Mouse (Mus musculus): ENCODE results near the gene Gm1979. TPM values are rescaled to one million over a fixed set of nuclear protein-coding genes. Genes with fewer than 3 reads are reported as not detected.
"Not testable (repeated sequence)": the region's sequence is repeated elsewhere in the genome, so short reads cannot be mapped to it uniquely, and the experiment has no call there.

Gene Gm1979
- polyA plus RNA-seq (2012; rRNA removed), result not detected in 2 replicates

GRCm38 (mm10) chr5:26004698-26005097, at the start of gene Gm1979:
Gm1979 (minus strand) TSS chr5:26004798.
- WGBS, result 91% methylated on average over 1 of the region's 2 CpGs
- not testable (repeated sequence) for H3K4me1 ChIP-seq (ENCODE audit: control insufficient read depth, insufficient read depth, low read length); H3K4me3 ChIP-seq (replicated peaks; ENCODE audit: extremely low read depth, low read depth, low read length); DNase-seq

- not testable (repeated sequence) for H3K4me1 ChIP-seq (ENCODE audit: control insufficient read depth, insufficient read depth, low read length); H3K4me3 ChIP-seq (replicated peaks; ENCODE audit: extremely low read depth, low read depth, low read length)
- WGBS, result 65% methylated on average over 2 of the region's 2 CpGs
Measured at GRCm38 (mm10) chr5:26039458-26039857, 34.9 kb upstream of the Gm1979 start, which contains the start of gene Speer4a. Speer4a (minus strand) TSS chr5:26039558.

DNA sequence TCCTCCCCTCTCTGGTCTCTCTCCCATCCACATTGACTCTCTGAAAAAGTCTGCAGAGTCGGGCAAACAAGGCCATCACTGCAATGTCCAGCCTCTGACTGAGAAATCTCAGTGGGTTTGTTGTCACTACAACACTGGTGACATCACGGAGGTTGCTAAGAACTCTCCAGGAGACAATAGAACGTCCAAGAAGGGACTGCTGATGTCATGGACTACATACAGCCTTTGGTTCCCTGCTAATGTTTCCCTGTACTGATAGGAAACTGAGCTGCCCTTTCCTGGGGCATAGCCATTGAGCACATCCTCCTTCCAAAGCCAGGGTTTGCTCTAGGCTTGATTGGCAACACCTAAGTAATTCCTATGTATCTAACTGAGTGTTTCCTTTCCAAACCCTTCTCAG, 18.2 kb upstream of the Gm1979 start, which contains the start of gene Gm5862:
TSS of gene Gm5862 (minus strand) at position 101 of the 400 bp plus-strand sequence.
- not testable (repeated sequence) for H3K4me1 ChIP-seq (ENCODE audit: control insufficient read depth, insufficient read depth, low read length); H3K4me3 ChIP-seq (replicated peaks; ENCODE audit: extremely low read depth, low read depth, low read length); DNase-seq
- WGBS, result no CpG with 5 or more reads among the region's 3 CpGs

More at GRCm38 (mm10) chr5:26039458-26039857, 34.9 kb upstream of the Gm1979 start, which contains the start of gene Speer4a:
- DNase-seq, result not testable (repeated sequence)

DNA sequence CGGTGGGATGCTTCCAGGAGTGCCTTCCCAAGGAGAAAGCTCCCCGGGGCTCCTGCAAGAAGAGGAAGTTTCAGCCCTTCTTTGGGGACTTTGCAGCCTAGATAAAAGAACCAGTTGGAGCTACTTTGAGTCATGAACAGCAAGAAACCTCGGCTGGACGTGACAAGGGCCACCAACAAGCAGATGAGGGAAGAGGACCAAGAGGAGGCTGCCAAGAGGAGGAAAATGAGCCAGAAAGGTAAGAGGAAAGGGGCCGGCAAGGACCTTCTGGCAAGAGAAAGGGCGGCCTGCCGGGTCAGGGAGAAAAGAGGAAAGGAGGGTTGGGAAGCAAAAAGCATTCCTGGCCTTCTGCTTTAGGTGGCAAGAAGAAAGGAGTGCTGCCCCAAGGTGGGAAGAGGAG, 3.1 kb upstream of the Gm1979 start:
- not testable (repeated sequence) for H3K4me1 ChIP-seq (ENCODE audit: control insufficient read depth, insufficient read depth, low read length)
- WGBS, result 49% methylated on average over 7 of the region's 7 CpGs

DNA sequence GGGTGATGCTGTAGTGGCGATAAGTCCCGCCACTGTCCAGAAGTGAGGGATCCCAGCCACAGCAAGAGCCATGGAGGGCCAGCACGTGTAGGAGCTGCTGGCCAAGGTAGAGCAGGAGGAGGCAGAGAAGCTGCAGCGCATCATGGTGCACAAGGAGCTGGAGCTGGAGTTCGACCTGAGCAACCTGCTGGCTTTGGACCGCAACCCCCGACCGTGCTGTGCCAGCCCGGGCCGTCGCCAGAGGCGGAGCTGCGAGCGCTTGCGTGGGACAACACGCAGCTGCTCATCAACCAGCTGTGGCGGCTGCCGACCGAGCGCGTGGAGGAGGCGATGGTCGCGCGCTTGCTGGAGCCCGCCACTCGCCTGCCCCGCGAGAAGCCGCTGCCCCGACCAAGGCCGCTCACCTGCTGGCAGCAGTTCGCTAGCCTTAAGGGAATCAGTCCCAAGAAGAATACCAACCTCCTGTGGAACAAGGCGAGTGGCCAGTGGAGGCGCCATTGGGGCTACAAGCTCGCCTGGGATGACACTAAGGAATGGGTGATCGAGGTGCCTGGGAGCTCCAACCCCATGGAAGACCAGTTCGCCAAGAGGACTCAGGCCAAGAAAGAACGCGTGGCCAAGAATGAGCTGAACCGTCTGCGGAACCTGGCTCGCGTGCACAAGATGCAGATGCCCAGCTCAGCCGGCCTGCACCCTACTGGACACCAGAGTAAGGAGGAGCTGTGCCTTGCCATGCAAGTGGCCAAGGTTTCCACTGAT, 2.5 kb upstream of the Gm1979 start:
- DNase-seq; H3K4me3 ChIP-seq (replicated peaks; ENCODE audit: extremely low read depth, low read depth, low read length); H3K4me1 ChIP-seq (ENCODE audit: control insufficient read depth, insufficient read depth, low read length): not testable (repeated sequence)
- WGBS, result 19% methylated on average over 45 of the region's 45 CpGs

More for the DNA sequence above, 3.1 kb upstream of the Gm1979 start:
- DNase-seq; H3K4me3 ChIP-seq (replicated peaks; ENCODE audit: extremely low read depth, low read depth, low read length): not testable (repeated sequence)

GRCm38 (mm10) chr5:25988550-25988949, 16.0 kb downstream of the Gm1979 start, which contains the start of gene Gm21698:
Gm21698 (minus strand) TSS chr5:25988650.
- not testable (repeated sequence) for H3K4me1 ChIP-seq (ENCODE audit: control insufficient read depth, insufficient read depth, low read length); H3K4me3 ChIP-seq (replicated peaks; ENCODE audit: extremely low read depth, low read depth, low read length); DNase-seq
- no CpG with 5 or more reads among the region's 3 CpGs for WGBS

GRCm38 (mm10) chr5:25972563-25972962, 32.0 kb downstream of the Gm1979 start, which contains the start of gene Gm21680:
Gm21680 (minus strand) TSS chr5:25972663.
- WGBS, result no CpG with 5 or more reads among the region's 2 CpGs
- H3K4me3 ChIP-seq (replicated peaks; ENCODE audit: extremely low read depth, low read depth, low read length); H3K4me1 ChIP-seq (ENCODE audit: control insufficient read depth, insufficient read depth, low read length); DNase-seq: not testable (repeated sequence)

- not testable (repeated sequence) for H3K4me3 ChIP-seq (replicated peaks; ENCODE audit: extremely low read depth, low read depth, low read length); H3K4me1 ChIP-seq (ENCODE audit: control insufficient read depth, insufficient read depth, low read length); DNase-seq
- 49% methylated on average over 17 of the region's 17 CpGs for WGBS
Measured at GRCm38 (mm10) chr5:25957050-25957449, 47.5 kb downstream of the Gm1979 start.

DNA sequence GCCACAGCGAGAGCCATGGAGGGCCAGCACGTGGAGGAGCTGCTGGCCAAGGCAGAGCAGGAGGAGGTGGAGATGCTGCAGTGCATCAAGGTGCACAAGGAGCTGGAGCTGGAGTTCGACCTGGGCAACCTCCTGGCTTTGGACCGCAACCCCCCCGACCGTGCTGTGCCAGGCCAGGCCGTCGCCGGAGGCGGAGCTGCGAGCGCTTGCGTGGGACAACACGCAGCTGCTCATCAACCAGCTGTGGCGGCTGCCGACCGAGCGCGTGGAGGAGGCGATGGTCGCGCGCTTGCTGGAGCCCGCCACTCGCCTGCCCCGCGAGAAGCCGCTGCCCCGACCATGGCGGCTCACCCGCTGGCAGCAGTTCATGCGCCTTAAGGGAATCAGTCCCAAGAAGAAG, 48.0 kb downstream of the Gm1979 start:
- not testable (repeated sequence) for H3K4me3 ChIP-seq (replicated peaks; ENCODE audit: extremely low read depth, low read depth, low read length); H3K4me1 ChIP-seq (ENCODE audit: control insufficient read depth, insufficient read depth, low read length); DNase-seq
- WGBS, result 19% methylated on average over 32 of the region's 32 CpGs

DNA sequence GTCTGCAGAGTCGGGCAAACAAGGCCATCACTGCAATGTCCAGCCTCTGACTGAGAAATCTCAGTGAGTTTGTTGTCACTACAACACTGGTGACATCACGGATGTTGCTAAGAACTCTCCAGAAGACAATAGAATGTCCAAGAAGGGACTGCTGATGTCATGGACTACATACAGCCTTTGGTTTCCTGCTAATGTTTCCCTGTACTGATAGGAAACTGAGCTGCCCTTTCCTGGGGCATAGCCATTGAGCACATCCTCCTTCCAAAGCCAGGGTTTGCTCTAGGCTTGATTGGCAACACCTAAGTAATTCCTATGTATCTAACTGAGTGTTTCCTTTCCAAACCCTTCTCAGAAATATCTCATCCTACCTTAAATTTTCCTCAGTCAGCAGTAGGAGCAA, 50.3 kb downstream of the Gm1979 start, which contains the start of gene Gm21671:
TSS of gene Gm21671 (minus strand) at position 101 of the 400 bp plus-strand sequence.
- H3K4me3 ChIP-seq (replicated peaks; ENCODE audit: extremely low read depth, low read depth, low read length); DNase-seq; H3K4me1 ChIP-seq (ENCODE audit: control insufficient read depth, insufficient read depth, low read length): not testable (repeated sequence)
- 58% methylated on average over 2 of the region's 2 CpGs for WGBS

Other genes starting within 250 kb of the Gm1979 start
- gene Actr3b, start 244.8 kb downstream of the Gm1979 start, polyA plus RNA-seq (2012; rRNA removed), result 0.59 and 1.0 TPM in 2 replicates
- gene Gm21663, start 62.4 kb downstream of the Gm1979 start, polyA plus RNA-seq (2012; rRNA removed), result not detected in 2 replicates
- gene Gm21671, start 50.4 kb downstream of the Gm1979 start, polyA plus RNA-seq (2012; rRNA removed), result not detected in 2 replicates
- not detected in 2 replicates for gene Gm21680, start 32.1 kb downstream of the Gm1979 start, polyA plus RNA-seq (2012; rRNA removed)
- gene Gm21698, start 16.1 kb downstream of the Gm1979 start, polyA plus RNA-seq (2012; rRNA removed), result not detected in 2 replicates
- gene Gm5862, start 18.1 kb upstream of the Gm1979 start, polyA plus RNA-seq (2012; rRNA removed), result not detected in 2 replicates
- gene Speer4a, start 34.8 kb upstream of the Gm1979 start, polyA plus RNA-seq (2012; rRNA removed), result not detected in 2 replicates
- not detected in 2 replicates for gene Gm7347, start 53.8 kb upstream of the Gm1979 start, polyA plus RNA-seq (2012; rRNA removed)
- not detected in 2 replicates for gene Gm10471, start 84.5 kb upstream of the Gm1979 start, polyA plus RNA-seq (2012; rRNA removed)
- gene 5031410I06Rik, start 100.6 kb upstream of the Gm1979 start, polyA plus RNA-seq (2012; rRNA removed), result not detected in 2 replicates
- not detected in 2 replicates for gene Gm10220, start 116.6 kb upstream of the Gm1979 start, polyA plus RNA-seq (2012; rRNA removed)